Mouse (Mus musculus) hindbrain, embryonic 16.5 days (tissue): ENCODE measurements around the gene Gnb5. TPM values are rescaled to one million over a fixed set of nuclear protein-coding genes. Genes with fewer than 3 reads are reported as not detected.

ENCODE experiments used
- ATAC-seq: fragments of 200-750 bp; cut with Nextera tagmentation; 2 replicates; pipeline ENCODE4 v1.8.0; 2017; ENCODE audit warnings: moderate TSS enrichment, moderate library complexity
- H3K27ac ChIP-seq: fragments of 300-500 bp; sonication (generic); 2 replicates; pipeline ENCODE4 v1.5.1; 2014; ENCODE audit warnings: low read depth, mild to moderate bottlenecking, control low read depth, low read length, moderate library complexity
- H3K27me3 ChIP-seq: fragments of 300-500 bp; sonication (generic); replicated peaks from 2 replicates; pipeline ENCODE4 v1.6.1; 2014; ENCODE audit warnings: low read length; ENCODE audit not compliant: control insufficient read depth, insufficient read depth
- H3K36me3 ChIP-seq: fragments of 300-500 bp; sonication (generic); 2 replicates; pipeline ENCODE4 v1.6.1; 2014; ENCODE audit warnings: mild to moderate bottlenecking, low read length, moderate library complexity, mixed read lengths; ENCODE audit not compliant: control insufficient read depth, insufficient read depth
- H3K4me1 ChIP-seq: fragments of 300-500 bp; sonication (generic); 2 replicates; pipeline ENCODE4 v1.6.1; 2014; ENCODE audit warnings: low read depth, low read length; ENCODE audit not compliant: control insufficient read depth, insufficient read depth
- H3K4me2 ChIP-seq: fragments of 300-500 bp; sonication (generic); 2 replicates; pipeline ENCODE4 v1.6.1; 2014; ENCODE audit warnings: mild to moderate bottlenecking, low read length, control low read depth, moderate library complexity
- H3K4me3 ChIP-seq: fragments of 300-500 bp; sonication (generic); 2 replicates; pipeline ENCODE4 v1.5.1; 2014; ENCODE audit warnings: mild to moderate bottlenecking, low read length, control low read depth, moderate library complexity
- H3K9ac ChIP-seq: fragments of 300-500 bp; sonication (generic); 2 replicates; pipeline ENCODE4 v1.6.1; 2014; ENCODE audit warnings: low read depth, mild to moderate bottlenecking, control low read depth, low read length, moderate library complexity
- H3K9me3 ChIP-seq: fragments of 300-500 bp; sonication (generic); 2 replicates; pipeline ENCODE4 v1.6.1; 2014; ENCODE audit warnings: mild to moderate bottlenecking, low read length, moderate library complexity; ENCODE audit not compliant: control insufficient read depth
- WGBS: fragments of 180-500 bp; shearing (Covaris S2); extraction: QIAGEN DNeasy Blood & Tissue Kit; methylation state at CpG from one replicate; pipeline ENCODE4 v1.1.7; 2014; 5-methylcytosine and 5-hydroxymethylcytosine counted together
- polyA plus RNA-seq: library from polyadenylated mRNA; unstranded; fragments of >200 nt; fragmentation: Nextera tagmentation; extraction: Ambion mirVana; gene quantifications from 2 replicates; pipeline ENCODE4 v1.2.1, GENCODE M21; 2015

The Gnb5 gene
- polyA plus RNA-seq, 1 experiment from 2014 or later = 97.7 TPM

GRCm38 (mm10) chr9:75338016-75338415 is 31.9 kb downstream of the Gnb5 start:
- WGBS = 92% methylated on average over 6 of the region's 6 CpGs
- H3K27me3 ChIP-seq = no peaks in the 10 kb centered on the region
- ATAC-seq = no peak
- H3K4me2 ChIP-seq = no peak overlapping the region
- H3K4me1 ChIP-seq = no peaks in the 10 kb centered on the region
- no peaks in the 10 kb centered on the region for H3K9me3 ChIP-seq
- H3K4me3 ChIP-seq = no peak overlapping the region
- H3K9ac ChIP-seq = no peak overlapping the region
- H3K27ac ChIP-seq = no peak overlapping the region
- peaks cover 66% of the 10 kb centered on the region for H3K36me3 ChIP-seq

- WGBS = 91% methylated on average over 4 of the region's 4 CpGs
Observed at GRCm38 (mm10) chr9:75342433-75342832, 36.3 kb downstream of the Gnb5 start.

DNA sequence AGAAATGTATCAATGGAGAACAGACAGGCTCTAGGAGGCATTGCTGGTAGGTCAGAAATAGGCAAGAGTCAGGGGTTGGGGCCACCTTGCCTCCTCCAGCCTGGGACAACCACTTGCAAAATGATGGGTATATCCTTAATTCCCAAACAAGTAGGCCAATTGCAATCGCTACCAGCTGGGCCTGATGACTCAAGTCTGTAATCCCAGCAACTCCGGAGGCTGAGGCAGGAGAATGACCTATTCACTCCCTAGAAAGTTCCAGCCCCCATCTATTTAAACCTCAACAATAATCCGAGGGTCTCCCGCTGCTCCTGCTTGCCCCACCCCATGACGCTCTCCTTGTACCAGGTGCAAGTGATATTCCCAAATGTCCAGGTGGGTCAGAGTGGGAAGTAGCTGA is 41.4 kb downstream of the Gnb5 start, which contains the start of gene Bcl2l10:
Gene Bcl2l10 (plus strand): TSS at position 301 of the 400 bp plus-strand sequence.
- no peak within 1 kb of the TSS for H3K9ac ChIP-seq
- no peak within 1 kb of the TSS for H3K4me2 ChIP-seq
- H3K9me3 ChIP-seq = no peaks in the 10 kb centered on the region
- WGBS = 95% methylated on average over 5 of the region's 5 CpGs
- H3K4me1 ChIP-seq = no peaks in the 10 kb centered on the region
- no peaks in the 10 kb centered on the region for H3K27me3 ChIP-seq
- H3K4me3 ChIP-seq = no peak within 1 kb of the TSS
- peaks cover 22% of the 10 kb centered on the region; the same call in 1 of the 2 replicates for H3K36me3 ChIP-seq
- no peak within 1 kb of the TSS for H3K27ac ChIP-seq
- no peak for ATAC-seq

More at GRCm38 (mm10) chr9:75342433-75342832, 36.3 kb downstream of the Gnb5 start:
- no peaks in the 10 kb centered on the region for H3K9me3 ChIP-seq
- peaks cover 54% of the 10 kb centered on the region for H3K36me3 ChIP-seq
- no peaks in the 10 kb centered on the region for H3K27me3 ChIP-seq
- H3K4me1 ChIP-seq = no peaks in the 10 kb centered on the region
- no peak for ATAC-seq
- no peak overlapping the region for H3K4me2 ChIP-seq
- H3K27ac ChIP-seq = no peak overlapping the region
- no peak overlapping the region for H3K9ac ChIP-seq
- no peak overlapping the region for H3K4me3 ChIP-seq

- 89% methylated on average over 17 of the region's 17 CpGs for WGBS
- no peak overlapping the region for H3K4me2 ChIP-seq
- ATAC-seq = no peak
- no peak overlapping the region for H3K9ac ChIP-seq
- no peaks in the 10 kb centered on the region for H3K4me1 ChIP-seq
- H3K9me3 ChIP-seq = no peaks in the 10 kb centered on the region
- H3K36me3 ChIP-seq = peaks cover 17% of the 10 kb centered on the region; the same call in 1 of the 2 replicates
- no peak overlapping the region for H3K27ac ChIP-seq
- H3K27me3 ChIP-seq = no peaks in the 10 kb centered on the region
- H3K4me3 ChIP-seq = no peak overlapping the region
Observed at GRCm38 (mm10) chr9:75348066-75348465, 42.0 kb downstream of the Gnb5 start.

DNA sequence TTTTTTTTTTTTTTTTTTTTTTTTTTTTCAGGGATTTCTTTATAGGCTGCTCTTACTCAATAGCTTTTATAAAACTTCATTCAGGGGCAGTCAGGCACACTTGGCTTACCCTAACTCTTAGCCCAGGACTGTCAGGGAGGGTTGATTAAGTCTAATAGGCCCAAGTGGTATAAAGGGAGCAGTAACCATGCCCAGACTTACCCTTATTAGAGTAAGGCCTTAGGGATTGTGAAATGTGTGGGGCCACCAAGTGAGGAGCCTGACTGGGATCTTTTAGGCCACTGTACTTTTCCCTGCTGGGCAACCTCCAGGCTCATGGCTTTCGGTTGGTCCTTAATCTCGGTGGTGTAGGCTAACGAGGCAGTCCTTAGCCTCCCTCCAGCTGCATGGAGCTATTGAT is 42.6 kb downstream of the Gnb5 start:
- Histone ChIP-seq H3K4me1 (no peaks in the 10 kb centered on the region), H3K4me2 (no peak overlapping the region), H3K36me3 (peaks cover 17% of the 10 kb centered on the region; the same call in 1 of the 2 replicates), H3K27ac (no peak overlapping the region), H3K27me3 (no peaks in the 10 kb centered on the region), H3K9ac (no peak overlapping the region), H3K4me3 (no peak overlapping the region), H3K9me3 (no peaks in the 10 kb centered on the region)
- WGBS = 77% methylated on average over 3 of the region's 3 CpGs
- ATAC-seq = no peak

- H3K36me3 ChIP-seq = no peaks in the 10 kb centered on the region
- no peaks in the 10 kb centered on the region for H3K4me1 ChIP-seq
- H3K9ac ChIP-seq = no peak overlapping the region
- no peaks in the 10 kb centered on the region for H3K27me3 ChIP-seq
- WGBS = 78% methylated on average over 8 of the region's 8 CpGs
- no peak overlapping the region for H3K27ac ChIP-seq
- ATAC-seq = no peak
- H3K9me3 ChIP-seq = no peaks in the 10 kb centered on the region
- no peak overlapping the region for H3K4me3 ChIP-seq
- no peak overlapping the region for H3K4me2 ChIP-seq
Observed at GRCm38 (mm10) chr9:75353094-75353493, 47.0 kb downstream of the Gnb5 start.

DNA sequence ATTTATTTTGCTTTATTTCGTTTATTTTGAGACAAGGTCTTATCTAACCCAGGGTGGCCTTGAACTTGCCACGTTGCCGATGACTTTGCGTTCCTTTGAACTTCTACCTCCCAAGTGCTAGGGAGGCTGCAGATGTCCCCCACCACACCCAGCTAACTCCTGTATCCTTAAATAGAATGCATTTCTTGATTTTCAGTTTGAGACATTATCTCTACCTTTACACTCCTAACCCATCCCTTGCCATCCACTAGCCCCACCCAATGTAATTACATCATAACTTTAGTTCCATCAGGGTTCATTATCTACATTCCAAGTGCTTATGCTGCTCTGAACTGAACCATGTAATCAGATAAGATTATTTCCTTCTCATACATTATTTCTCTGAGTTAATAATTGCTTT is 49.7 kb downstream of the Gnb5 start:
- Histone ChIP-seq H3K9me3 (no peaks in the 10 kb centered on the region), H3K4me2 (no peak overlapping the region), H3K9ac (no peak overlapping the region), H3K27me3 (no peaks in the 10 kb centered on the region), H3K27ac (no peak overlapping the region), H3K4me3 (no peak overlapping the region), H3K36me3 (no peaks in the 10 kb centered on the region), H3K4me1 (no peaks in the 10 kb centered on the region)
- no peak for ATAC-seq
- WGBS = 92% methylated on average over 4 of the region's 4 CpGs

DNA sequence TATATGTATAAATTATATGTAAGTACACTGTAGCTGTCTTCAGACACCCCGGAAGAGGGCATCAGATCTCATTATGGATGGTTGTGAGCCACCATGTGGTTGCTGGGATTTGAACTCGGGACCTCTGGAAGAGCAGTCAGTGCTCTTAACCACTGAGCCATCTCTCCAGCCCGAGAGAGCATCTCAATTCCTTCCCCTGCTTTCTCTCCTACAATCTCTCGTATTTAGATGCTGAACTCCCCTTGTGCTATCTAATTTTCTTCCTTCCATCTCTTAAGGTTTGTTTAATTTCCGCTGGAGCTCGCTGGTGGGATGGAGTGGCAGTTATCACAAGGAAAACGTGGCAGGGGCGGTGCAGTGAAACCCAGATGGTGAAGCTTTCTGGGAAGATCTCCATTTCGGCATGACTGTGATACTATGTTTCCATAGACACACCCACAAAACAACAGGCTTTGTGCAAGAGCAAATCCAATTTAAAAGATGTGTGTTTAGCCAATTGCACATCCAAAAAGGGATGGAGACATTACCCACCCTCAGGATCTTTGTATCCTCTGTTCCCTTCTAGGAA is 51.1 kb downstream of the Gnb5 start:
- ATAC-seq = no peak
- no peaks in the 10 kb centered on the region for H3K9me3 ChIP-seq

GRCm38 (mm10) chr9:75361699-75362098 is 55.6 kb downstream of the Gnb5 start:
- H3K27me3 ChIP-seq = no peaks in the 10 kb centered on the region
- no peak overlapping the region for H3K4me2 ChIP-seq
- WGBS = 36% methylated on average over 5 of the region's 5 CpGs
- H3K9me3 ChIP-seq = no peaks in the 10 kb centered on the region
- no peak overlapping the region for H3K27ac ChIP-seq
- H3K9ac ChIP-seq = no peak overlapping the region
- no peak overlapping the region for H3K4me3 ChIP-seq
- H3K36me3 ChIP-seq = no peaks in the 10 kb centered on the region
- ATAC-seq = 0 out of 2 replicates have a peak, but pooled peaks have one; percentile 56
- H3K4me1 ChIP-seq = no peaks in the 10 kb centered on the region

More for the DNA sequence above, 51.1 kb downstream of the Gnb5 start:
- Histone ChIP-seq H3K27ac (no peak overlapping the region), H3K4me3 (no peak overlapping the region), H3K4me1 (no peaks in the 10 kb centered on the region), H3K36me3 (no peaks in the 10 kb centered on the region), H3K9ac (no peak overlapping the region), H3K27me3 (no peaks in the 10 kb centered on the region), H3K4me2 (no peak overlapping the region)
- WGBS = 84% methylated on average over 9 of the region's 9 CpGs
